Mouse (Mus musculus) myocyte (in vitro differentiated cells): ENCODE results near the gene Olfr322. TPM values are rescaled to one million over a fixed set of nuclear protein-coding genes. Genes with fewer than 3 reads are reported as not detected.
"Not testable (repeated sequence)": the region's sequence is repeated elsewhere in the genome, so short reads cannot be mapped to it uniquely, and the experiment has no call there.

Experiments
- H3K27me3 ChIP-seq: one replicate; pipeline ENCODE4 v1.6.1; 2011; ENCODE audit not compliant: control insufficient read depth, insufficient read depth, insufficient read length
- H3K36me3 ChIP-seq: one replicate; pipeline ENCODE4 v1.6.1; 2011; ENCODE audit not compliant: control insufficient read depth, insufficient read depth
- H3K4me2 ChIP-seq: one replicate; pipeline ENCODE4 v1.6.1; 2011; ENCODE audit warnings: low read depth, control low read depth
- H3K4me3 ChIP-seq: one replicate; pipeline ENCODE4 v1.5.1; 2011; ENCODE audit warnings: mild to moderate bottlenecking, control low read depth, moderate library complexity
- H3K79me2 ChIP-seq: one replicate; pipeline ENCODE4 v1.6.1; 2011; ENCODE audit not compliant: control insufficient read depth, insufficient read depth
- H3ac ChIP-seq: one replicate; pipeline ENCODE4 v1.6.1; 2011; ENCODE audit not compliant: control insufficient read depth, insufficient read length
- CEBPB ChIP-seq: IDR thresholded peaks from 2 replicates; pipeline ENCODE4 v1.6.1; 2011; ENCODE audit warnings: mild to moderate bottlenecking, moderate library complexity; ENCODE audit not compliant: poor library complexity, insufficient read depth, severe bottlenecking
- E2F4 ChIP-seq: IDR thresholded peaks from one replicate; pipeline ENCODE4 v1.6.1; 2011; ENCODE audit warnings: mild to moderate bottlenecking, control low read depth, moderate library complexity; ENCODE audit not compliant: insufficient read depth
- MAX ChIP-seq: IDR thresholded peaks from one replicate; pipeline ENCODE4 v1.6.1; 2011; ENCODE audit warnings: low read depth, mild to moderate bottlenecking, control low read depth
- MYOD1 ChIP-seq, 3 experiments: IDR thresholded peaks; one replicate each; pipeline ENCODE4 v1.6.1; 2011; ENCODE audit warnings: control low read depth in 2 of 3, low read depth in 2 of 3, mild to moderate bottlenecking in 2 of 3, moderate library complexity in 1 of 3; ENCODE audit not compliant: insufficient read length in 2 of 3, control insufficient read depth in 1 of 3
- MYOG ChIP-seq, 3 experiments: IDR thresholded peaks; one replicate each; pipeline ENCODE4 v1.6.1; 2011; ENCODE audit warnings: control low read depth in 2 of 3, low read depth in 2 of 3, mild to moderate bottlenecking in 2 of 3; ENCODE audit not compliant: insufficient read length in 2 of 3, control insufficient read depth in 1 of 3, insufficient read depth in 1 of 3
- POLR2A ChIP-seq: IDR thresholded peaks from one replicate; pipeline ENCODE4 v1.6.1; 2011; ENCODE audit warnings: low read depth, mild to moderate bottlenecking, control low read depth, moderate library complexity; ENCODE audit not compliant: insufficient read length
- POLR2AphosphoS2 ChIP-seq: IDR thresholded peaks from one replicate; pipeline ENCODE4 v1.6.1; 2011; ENCODE audit warnings: low read depth, control low read depth; ENCODE audit not compliant: insufficient read length
- REST ChIP-seq: IDR thresholded peaks from one replicate; pipeline ENCODE4 v1.6.1; 2011; ENCODE audit warnings: mild to moderate bottlenecking, control low read depth, moderate library complexity; ENCODE audit not compliant: insufficient read depth, insufficient read length
- SRF ChIP-seq: IDR thresholded peaks from one replicate; pipeline ENCODE4 v1.6.1; 2011; ENCODE audit warnings: low read depth; ENCODE audit not compliant: control insufficient read depth, insufficient read length
- TCF12 ChIP-seq: IDR thresholded peaks from one replicate; pipeline ENCODE4 v1.6.1; 2011; ENCODE audit warnings: mild to moderate bottlenecking, control low read depth; ENCODE audit not compliant: poor library complexity, insufficient read depth, severe bottlenecking
- TCF3 ChIP-seq: IDR thresholded peaks from one replicate; pipeline ENCODE4 v1.6.1; 2011; ENCODE audit warnings: low read depth, control low read depth; ENCODE audit not compliant: insufficient read length
- USF1 ChIP-seq: IDR thresholded peaks from one replicate; pipeline ENCODE4 v1.6.1; 2011; ENCODE audit warnings: low read depth, mild to moderate bottlenecking, control low read depth, moderate library complexity
- polyA plus RNA-seq: library from polyadenylated mRNA; unstranded; fragments of >200 nt; fragmentation: generic; extraction: Trizol; gene quantifications from one replicate; pipeline ENCODE4 v1.2.1, GENCODE M21; 2012; ENCODE audit warnings: missing spikeins

Gene Olfr322
- polyA plus RNA-seq, 1 experiment: not detected

GRCm38 (mm10) chr11:58698862-58699261 is 40.3 kb downstream of the Olfr322 start, which contains the start of gene Olfr319:
Gene Olfr319, plus strand, starts transcription at chr11:58699162.
- Histone ChIP-seq H3K27me3 (no peaks in the 10 kb centered on the region), H3K36me3 (no peaks in the 10 kb centered on the region), H3K79me2 (no peaks in the 10 kb centered on the region), H3K4me2 (no peak within 1 kb of the TSS), H3K4me3 (no peak within 1 kb of the TSS), H3ac (no peak within 1 kb of the TSS)
- TF ChIP-seq SRF (no peak), POLR2A (no peak), E2F4 (no peak), MYOD1 (IDR thresholded peaks at IDR 0.05; ENCODE audit: control insufficient read depth in 1 of 3, insufficient read length in 2 of 3, low read depth in 2 of 3) (no peak), TCF12 (no peak), POLR2AphosphoS2 (no peak), REST (no peak)

GRCm38 (mm10) chr11:58709086-58709485 is 50.5 kb downstream of the Olfr322 start:
- no peak overlapping the region for H3K4me3 ChIP-seq
- no peak overlapping the region for H3ac ChIP-seq
- H3K4me2 ChIP-seq: no peak overlapping the region
- no peak for TF ChIP-seq TCF3
- TF ChIP-seq REST: no peak
- no peak for TF ChIP-seq MYOD1 (IDR thresholded peaks at IDR 0.05; ENCODE audit: control insufficient read depth in 1 of 3, insufficient read length in 2 of 3, low read depth in 2 of 3)
- no peak for TF ChIP-seq CEBPB
- TF ChIP-seq TCF12: no peak
- no peak for TF ChIP-seq POLR2A
- TF ChIP-seq E2F4: no peak
- no peak for TF ChIP-seq POLR2AphosphoS2
- no peak for TF ChIP-seq USF1
- TF ChIP-seq SRF: no peak
- TF ChIP-seq MYOG (IDR thresholded peaks at IDR 0.05; ENCODE audit: control insufficient read depth in 1 of 3, insufficient read depth in 1 of 3, insufficient read length in 2 of 3, low read depth in 2 of 3): no peak
- no peak for TF ChIP-seq MAX
- no peaks in the 10 kb centered on the region for H3K27me3 ChIP-seq
- H3K36me3 ChIP-seq: no peaks in the 10 kb centered on the region
- no peaks in the 10 kb centered on the region for H3K79me2 ChIP-seq

- H3ac ChIP-seq: not testable (repeated sequence)
Observed at GRCm38 (mm10) chr11:58717723-58718122, 59.1 kb downstream of the Olfr322 start.

More at GRCm38 (mm10) chr11:58717723-58718122, 59.1 kb downstream of the Olfr322 start:
- not testable (repeated sequence) for H3K27me3 ChIP-seq, H3K36me3 ChIP-seq, H3K4me2 ChIP-seq, H3K79me2 ChIP-seq, H3K4me3 ChIP-seq

Other genes with a start within 250 kb of the Olfr322 start
- gene 1810065E05Rik, start 237.7 kb upstream of the Olfr322 start, polyA plus RNA-seq: not detected
- not detected for gene Gm12253, start 226.2 kb upstream of the Olfr322 start, polyA plus RNA-seq
- not detected for gene Lypd9, start 205.9 kb upstream of the Olfr322 start, polyA plus RNA-seq
- gene Olfr30, start 196.5 kb upstream of the Olfr322 start, polyA plus RNA-seq: not detected
- not detected for gene Olfr332, start 166.2 kb upstream of the Olfr322 start, polyA plus RNA-seq
- gene Olfr331, start 156.2 kb upstream of the Olfr322 start, polyA plus RNA-seq: not detected
- gene Olfr330, start 123.9 kb upstream of the Olfr322 start, polyA plus RNA-seq: not detected
- not detected for gene Olfr329-ps, start 112.4 kb upstream of the Olfr322 start, polyA plus RNA-seq
- gene Olfr328, start 103.1 kb upstream of the Olfr322 start, polyA plus RNA-seq: not detected
- not detected for gene Olfr224, start 88.2 kb upstream of the Olfr322 start, polyA plus RNA-seq
- gene Olfr325, start 81.1 kb upstream of the Olfr322 start, polyA plus RNA-seq: not detected
- not detected for gene Olfr324, start 63.7 kb upstream of the Olfr322 start, polyA plus RNA-seq
- gene 2210407C18Rik, start 42.7 kb upstream of the Olfr322 start, polyA plus RNA-seq: not detected
- gene Olfr323, start 28.3 kb upstream of the Olfr322 start, polyA plus RNA-seq: not detected
- gene Trim58, start 18.3 kb upstream of the Olfr322 start, polyA plus RNA-seq: not detected
- not detected for gene Olfr320, start 22.3 kb downstream of the Olfr322 start, polyA plus RNA-seq
- gene Olfr319, start 40.4 kb downstream of the Olfr322 start, polyA plus RNA-seq: not detected
- not detected for gene Olfr318, start 65.2 kb downstream of the Olfr322 start, polyA plus RNA-seq
- gene Olfr317, start 80.4 kb downstream of the Olfr322 start, polyA plus RNA-seq: not detected
- not detected for gene Olfr316, start 94.0 kb downstream of the Olfr322 start, polyA plus RNA-seq
- gene Olfr315, start 114.4 kb downstream of the Olfr322 start, polyA plus RNA-seq: not detected
- not detected for gene Olfr314, start 124.2 kb downstream of the Olfr322 start, polyA plus RNA-seq
- not detected for gene Fam183b, start 143.2 kb downstream of the Olfr322 start, polyA plus RNA-seq
- not detected for gene Olfr313, start 156.2 kb downstream of the Olfr322 start, polyA plus RNA-seq
- gene Olfr312, start 170.5 kb downstream of the Olfr322 start, polyA plus RNA-seq: not detected
- gene Olfr311, start 180.5 kb downstream of the Olfr322 start, polyA plus RNA-seq: not detected
- 2.0 TPM for gene Gm12258, start 188.4 kb downstream of the Olfr322 start, polyA plus RNA-seq
- 2.5 TPM for gene 2810021J22Rik, start 208.4 kb downstream of the Olfr322 start, polyA plus RNA-seq
- gene Zfp39, start 245.4 kb downstream of the Olfr322 start, polyA plus RNA-seq: 0.96 TPM